Mouse (Mus musculus) WW6 (cell line): ENCODE results near the gene Fasl.

Source experiments
- DNase-seq: peaks from one replicate; pipeline ENCODE4 v3.0.0-alpha.2; 2013; ENCODE audit warnings: low read depth, low spot score

Fasl gene

DNA sequence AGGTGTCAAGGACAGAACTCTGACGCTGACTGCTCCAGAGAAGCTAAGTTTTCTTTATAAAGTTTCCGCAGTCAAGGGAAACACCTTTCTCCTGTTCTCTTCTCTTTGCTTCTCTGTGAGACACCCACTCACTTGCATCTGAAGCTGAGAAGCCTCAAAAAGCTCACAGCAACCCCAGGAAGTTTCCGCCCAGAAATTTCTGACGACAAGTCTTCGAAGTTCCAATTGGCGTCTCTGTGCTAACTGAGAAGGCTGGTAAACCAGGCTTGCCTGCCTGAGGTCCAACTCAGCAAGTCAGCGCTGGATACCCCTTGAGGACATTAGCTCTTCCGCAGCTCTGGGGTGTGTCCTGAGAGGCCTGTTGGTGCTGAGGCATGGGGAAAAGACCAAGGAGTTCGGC, at the start of gene Fasl:
TSS of gene Fasl (minus strand) at position 157 of the 400 bp plus-strand sequence.
- DNase-seq = peak; percentile 14

GRCm38 (mm10) chr1:161826677-161827076, 38.4 kb upstream of the Fasl start:
- no peak for DNase-seq

- DNase-seq = no peak
These were observed 21.1 kb upstream of the Fasl start for GRCm38 (mm10) chr1:161809428-161809827.

DNA sequence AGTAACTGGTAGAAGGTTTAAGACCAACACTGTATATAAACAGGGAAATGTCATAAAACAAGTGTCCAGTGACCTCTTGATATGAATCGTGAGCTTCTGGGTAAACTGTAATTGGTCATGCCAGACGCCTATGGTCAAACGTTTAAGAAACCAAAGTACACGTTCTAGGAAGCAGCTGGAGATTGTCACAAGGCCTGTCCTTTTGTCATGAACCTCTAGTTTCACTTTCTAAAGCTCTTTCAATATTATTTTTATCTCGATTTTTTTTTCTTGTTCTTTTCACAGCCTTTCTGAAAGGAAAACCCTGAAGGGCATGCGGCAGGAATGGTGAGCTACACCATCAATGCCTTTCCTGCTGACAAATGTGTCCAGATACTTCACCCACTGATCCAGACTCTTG, 20.7 kb upstream of the Fasl start:
- no peak for DNase-seq

DNA sequence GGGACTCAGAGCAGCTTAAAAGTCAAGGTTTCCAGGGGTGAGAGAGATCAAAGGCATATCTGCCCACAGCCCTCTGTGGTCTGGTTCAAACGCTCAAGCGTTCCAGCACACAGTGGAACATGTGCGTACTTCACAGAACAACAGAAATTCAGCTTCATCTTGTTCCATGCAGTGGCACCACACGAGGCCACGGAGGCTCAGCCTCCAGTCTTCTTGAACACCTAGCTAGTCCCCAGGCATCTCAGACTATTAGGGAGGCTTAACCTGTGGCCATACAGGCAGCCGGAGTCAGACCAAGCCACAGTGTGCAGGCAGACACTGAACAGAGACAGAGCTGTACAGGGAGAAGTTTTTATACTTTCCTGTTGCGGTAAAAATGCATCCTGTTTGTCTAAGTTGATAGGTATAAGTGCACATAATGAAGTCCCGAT, 16.3 kb upstream of the Fasl start:
- DNase-seq = no peak

DNA sequence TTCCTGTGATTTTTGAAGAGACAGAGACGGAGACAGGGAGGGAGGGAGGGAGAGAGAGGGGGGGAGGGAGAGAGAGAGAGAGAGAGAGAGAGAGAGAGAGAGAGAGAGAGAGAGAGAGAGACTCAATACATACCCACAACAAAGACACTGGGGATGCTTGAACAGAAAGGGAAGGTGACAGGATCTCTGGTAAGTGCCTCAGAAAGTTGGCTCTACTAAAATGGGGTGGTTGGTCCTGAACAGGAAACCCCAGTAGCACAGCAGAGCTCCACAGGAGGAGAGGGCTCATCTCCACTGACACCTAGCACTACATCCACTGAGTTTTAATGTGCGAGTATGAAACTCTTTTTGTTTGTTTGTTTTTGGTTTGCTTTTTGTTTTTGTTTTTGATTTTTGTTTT, 13.0 kb upstream of the Fasl start:
- DNase-seq = no peak

DNA sequence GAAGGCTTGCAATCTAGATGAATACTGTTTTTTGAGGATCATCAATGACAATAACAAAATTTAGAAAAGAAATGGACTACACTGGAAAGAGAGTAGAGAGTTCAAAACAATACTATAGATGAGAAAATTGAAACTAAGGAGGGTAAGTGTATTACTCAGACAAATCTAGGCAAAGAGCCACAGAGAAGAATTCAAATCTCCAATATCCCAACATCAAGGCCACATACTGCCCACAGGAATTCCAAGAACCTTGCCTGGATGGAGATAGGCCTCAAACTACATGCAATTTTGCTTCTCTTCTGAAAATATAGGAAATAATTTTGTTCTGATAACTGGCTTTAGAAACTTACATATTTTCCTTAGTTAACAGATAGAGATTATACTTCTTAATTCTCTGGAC, 12.0 kb upstream of the Fasl start:
- no peak for DNase-seq

GRCm38 (mm10) chr1:161799791-161800190, 11.5 kb upstream of the Fasl start:
- DNase-seq = no peak

DNA sequence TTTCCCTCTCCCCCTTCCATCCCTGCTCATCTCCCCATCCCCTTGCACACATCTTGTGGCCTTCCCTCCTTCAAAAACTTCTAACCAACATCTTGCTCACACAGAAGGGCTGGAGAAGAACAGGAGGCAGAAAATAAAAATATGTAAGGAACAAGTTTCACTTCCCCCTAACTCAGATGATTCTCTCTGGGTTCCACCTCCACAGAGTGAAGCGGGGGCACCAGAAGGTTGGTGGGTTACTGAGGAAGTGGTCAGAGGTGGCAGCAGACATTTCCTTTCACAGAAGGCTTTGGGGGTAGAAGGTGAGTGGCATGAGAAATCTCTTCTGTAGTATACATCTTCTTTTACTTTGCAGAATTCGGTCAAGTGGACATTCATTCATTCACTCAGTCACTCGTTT, 10.6 kb upstream of the Fasl start:
- DNase-seq = no peak

- DNase-seq = no peak
These were observed 6.3 kb upstream of the Fasl start for GRCm38 (mm10) chr1:161794447-161795211.

GRCm38 (mm10) chr1:161793321-161793720, 5.0 kb upstream of the Fasl start:
- no peak for DNase-seq

- no peak for DNase-seq
These were observed 4.3 kb upstream of the Fasl start for GRCm38 (mm10) chr1:161792687-161792969.

DNA sequence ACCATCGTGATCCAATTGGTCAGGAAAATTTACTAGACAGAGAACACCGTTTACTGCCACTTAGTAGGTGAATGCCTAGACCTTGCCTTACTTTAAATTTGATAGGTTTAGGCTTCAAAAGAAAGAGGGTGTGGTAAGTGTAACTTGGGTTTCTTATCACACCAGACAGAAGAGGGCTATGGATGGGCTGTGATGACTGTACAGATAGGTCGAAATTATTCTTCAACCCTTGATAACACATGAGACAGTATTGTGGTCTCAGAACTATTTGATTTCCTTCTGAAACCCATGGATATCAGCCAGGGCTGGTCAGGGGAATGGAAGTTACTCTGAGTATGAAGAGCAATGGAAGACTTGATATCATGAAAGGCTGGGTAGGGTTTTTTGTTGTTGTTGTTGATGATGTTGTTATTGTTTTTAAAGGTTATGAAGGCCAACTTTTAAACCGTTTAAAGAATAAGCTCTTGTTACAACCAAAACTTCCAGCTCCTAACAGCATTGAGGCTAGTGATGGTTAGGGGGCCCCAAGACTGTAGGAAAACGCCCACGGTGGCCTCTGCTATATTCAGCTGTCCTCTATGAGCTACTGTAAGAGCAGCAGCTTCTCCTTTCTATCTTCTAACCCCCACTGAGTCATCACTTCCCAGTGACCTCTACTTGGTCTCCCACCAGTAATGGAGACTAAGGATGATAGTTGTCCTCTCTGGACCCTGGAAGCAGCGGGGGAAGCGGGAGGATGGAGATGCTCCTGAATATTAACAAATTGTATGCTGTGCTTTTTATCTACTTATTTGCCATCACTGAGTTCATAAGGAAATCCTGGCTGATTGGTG, 3.8 kb upstream of the Fasl start:
- no peak for DNase-seq

DNA sequence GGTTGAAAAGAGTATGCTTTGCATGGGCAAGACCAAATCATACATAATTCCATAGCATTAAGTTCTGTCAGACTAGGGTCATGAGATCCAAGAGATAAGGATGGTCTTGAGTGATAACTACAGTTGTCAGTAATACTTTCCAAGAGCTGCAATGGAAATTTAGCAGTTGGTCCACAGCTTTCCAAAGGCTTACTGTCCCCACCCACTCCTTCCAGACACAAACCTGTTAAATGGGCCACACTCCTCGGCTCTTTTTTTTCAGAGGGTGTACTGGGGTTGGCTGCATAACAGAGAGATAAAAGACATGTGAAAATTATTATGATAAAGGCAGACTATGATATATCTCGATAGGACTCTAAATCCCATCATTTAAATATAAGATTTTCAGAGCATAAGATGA, 5.6 kb downstream of the Fasl start:
- DNase-seq = no peak

- DNase-seq = no peak
These were observed 6.7 kb downstream of the Fasl start for GRCm38 (mm10) chr1:161781594-161781993.

DNA sequence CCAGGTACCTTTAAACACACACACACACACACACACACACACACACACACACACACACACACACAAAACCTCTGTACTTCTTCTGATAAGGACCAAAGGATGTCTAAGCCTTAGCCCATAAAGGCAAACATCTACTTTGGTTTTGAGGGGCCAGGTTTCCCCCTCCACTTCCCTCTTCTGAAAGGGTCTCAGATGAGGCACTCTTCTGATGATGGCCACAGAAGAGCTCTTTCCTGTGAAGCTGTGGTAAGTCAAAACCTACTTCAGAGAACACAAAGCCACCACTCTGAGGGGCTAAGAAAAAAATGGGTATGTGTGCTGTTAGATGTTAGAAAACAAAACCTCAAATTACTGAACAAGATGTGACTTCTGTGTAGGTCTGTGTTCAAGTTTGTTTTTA, 9.2 kb downstream of the Fasl start:
- no peak for DNase-seq

GRCm38 (mm10) chr1:161775151-161775550, 13.1 kb downstream of the Fasl start:
- DNase-seq = no peak

DNA sequence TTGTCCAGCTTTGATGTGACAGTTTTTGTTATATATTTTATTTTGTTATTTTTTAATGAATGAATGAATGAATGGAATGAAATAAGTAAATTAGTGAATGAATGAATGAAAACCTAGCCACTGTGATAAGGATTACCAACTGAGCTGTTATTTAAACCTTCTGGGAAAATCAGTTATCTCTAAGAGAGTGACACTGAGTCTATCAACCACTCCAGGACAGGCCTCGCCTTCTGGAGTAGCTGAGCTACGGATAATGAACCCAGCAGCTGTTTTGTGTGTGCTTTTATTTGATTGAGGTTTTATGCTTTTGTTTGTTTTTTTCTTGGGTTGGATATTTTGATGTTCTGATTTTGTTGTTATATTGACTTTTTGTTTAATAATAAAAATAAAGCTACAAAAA, 17.0 kb downstream of the Fasl start:
- DNase-seq = no peak

GRCm38 (mm10) chr1:161769329-161769728, 19.0 kb downstream of the Fasl start:
- no peak for DNase-seq

DNA sequence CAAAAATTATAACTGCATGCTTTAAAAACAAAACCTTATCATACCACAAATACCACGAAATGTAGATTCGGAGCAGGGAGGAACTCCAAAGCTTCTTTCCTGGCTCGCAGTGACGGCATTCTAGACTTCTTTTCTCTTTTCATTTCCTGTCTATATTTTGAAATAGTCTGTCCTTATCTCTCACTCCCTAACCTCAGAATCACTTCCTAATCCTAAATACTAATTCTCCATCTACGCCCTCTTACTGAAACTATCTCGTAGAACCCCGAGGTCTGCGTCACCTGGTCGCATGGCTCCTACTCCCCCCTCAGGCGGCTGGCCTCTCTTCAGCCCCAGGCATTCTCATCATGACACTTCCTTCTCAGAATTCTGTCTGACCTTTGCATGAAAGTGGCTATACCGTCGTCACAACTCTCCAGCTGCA, 21.2 kb downstream of the Fasl start:
- DNase-seq = no peak

DNA sequence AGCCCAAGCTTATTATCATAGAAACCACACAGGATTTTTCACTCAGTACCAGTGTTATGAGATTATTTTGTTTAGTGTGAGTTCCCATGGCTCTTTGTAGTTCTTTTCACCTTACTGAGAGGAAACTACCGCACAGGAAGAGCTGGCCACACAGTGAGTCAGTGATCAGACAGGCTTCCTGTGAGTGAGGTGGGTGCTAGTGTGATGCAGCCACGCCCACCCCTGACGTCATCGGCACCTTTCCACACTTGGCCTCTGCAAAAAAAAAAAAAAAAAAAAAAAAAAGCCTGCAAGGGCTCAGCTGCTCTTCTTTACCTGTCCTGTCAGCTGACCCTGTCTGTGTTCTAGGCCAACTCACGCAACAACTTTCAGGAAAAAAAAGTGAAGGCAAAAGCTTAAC, 21.6 kb downstream of the Fasl start:
- no peak for DNase-seq

DNA sequence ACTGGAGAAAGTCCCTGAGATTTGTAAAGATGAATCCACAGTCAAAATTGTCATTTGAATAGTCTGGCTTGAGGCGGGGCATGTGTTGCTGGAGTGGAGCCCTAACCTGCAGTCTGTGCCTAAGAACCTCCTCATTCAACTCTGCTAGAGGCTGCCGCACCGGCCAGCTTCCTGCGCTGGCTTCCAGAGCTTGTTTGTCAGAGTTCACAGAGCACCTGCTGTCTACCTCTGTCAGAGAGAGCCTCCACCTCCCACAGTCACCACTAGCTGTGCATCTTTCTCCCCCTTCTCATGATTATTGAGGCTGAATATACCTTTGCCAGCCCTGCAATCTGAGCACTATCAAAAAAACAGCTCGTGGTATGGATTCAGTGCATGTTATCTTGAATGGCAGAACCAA, 22.4 kb downstream of the Fasl start:
- no peak for DNase-seq

GRCm38 (mm10) chr1:161764964-161765363, 23.3 kb downstream of the Fasl start:
- DNase-seq = no peak
